Mouse (Mus musculus) bone marrow macrophage, adult 2 months (primary cell): ENCODE measurements around the gene Dcaf4.

Experiments used
- CTCF ChIP-seq: IDR thresholded peaks from 2 replicates; pipeline ENCODE4 v1.5.1; 2012; ENCODE audit warnings: low read depth, mild to moderate bottlenecking, low read length, moderate library complexity
- POLR2A ChIP-seq: IDR thresholded peaks from 2 replicates; pipeline ENCODE4 v1.6.1; 2012; ENCODE audit warnings: mild to moderate bottlenecking, low read depth, low read length, borderline replicate concordance

DNA sequence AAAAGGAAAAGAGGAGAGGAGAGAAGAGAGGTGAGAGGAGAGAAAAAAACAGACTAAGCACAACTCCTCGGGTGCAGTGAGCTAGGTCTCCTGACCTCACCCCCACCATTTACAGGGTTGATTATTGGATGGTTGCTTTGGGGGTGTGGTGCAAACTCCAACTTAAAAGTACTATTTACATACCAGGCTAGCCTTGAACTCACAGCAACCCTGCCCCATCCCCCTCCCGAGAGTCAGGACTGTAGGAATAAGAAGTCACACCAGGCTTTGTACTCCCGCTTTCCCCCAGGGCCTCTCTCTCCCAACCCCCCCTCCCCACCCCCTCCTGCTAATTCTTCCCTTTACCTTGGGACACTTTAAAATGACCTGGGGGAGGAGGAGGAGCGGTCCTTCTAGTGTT is 23.9 kb upstream of the Dcaf4 start:
- TF ChIP-seq CTCF (no peak), POLR2A (no peak)
